Mouse (Mus musculus): ENCODE measurements around the gene Elf2. TPM values are rescaled to one million over a fixed set of nuclear protein-coding genes. Genes with fewer than 3 reads are reported as not detected.

Elf2 gene
- polyA plus RNA-seq, 1 experiment: 106 TPM

DNA sequence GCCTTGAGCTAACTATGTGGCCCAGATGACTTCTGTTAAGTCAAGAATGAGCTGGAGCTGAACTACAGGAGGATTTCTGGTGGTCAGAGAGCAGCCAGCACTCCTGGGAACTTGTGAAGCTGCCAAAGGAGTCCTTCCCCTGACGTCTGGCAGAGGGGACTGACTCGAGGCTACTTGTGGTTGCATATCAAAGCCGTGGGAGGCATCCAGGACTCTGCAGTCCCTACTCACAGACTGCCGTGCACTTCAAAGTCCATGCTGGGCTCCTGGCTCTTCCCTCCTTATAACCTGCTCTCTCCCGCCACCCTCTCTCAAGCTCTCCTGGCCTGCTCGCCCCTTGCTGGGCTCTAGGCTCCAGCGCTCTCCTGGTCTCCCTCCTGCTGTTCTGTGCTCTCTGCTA lies 30.4 kb downstream of the Elf2 start:
- H3K27me3 ChIP-seq (ENCODE audit: control insufficient read depth, insufficient read depth, low read length): no peaks in the 10 kb centered on the region
- no peak for TF ChIP-seq CTCF (IDR thresholded peaks at IDR 0.05; ENCODE audit: borderline replicate concordance, control insufficient read depth, extremely low read depth, insufficient read depth, low read length, poor library complexity)
- no peak for TF ChIP-seq POLR2A (IDR thresholded peaks at IDR 0.05; ENCODE audit: control insufficient read depth, extremely low read depth, insufficient read depth, low read length, poor library complexity)
- 68% methylated on average over 7 of the region's 7 CpGs for WGBS
- no peak overlapping the region for H3K4me3 ChIP-seq (ENCODE audit: control insufficient read depth, insufficient read depth, low read length)
- peaks cover 6% of the 10 kb centered on the region; the same call in 1 of the 2 replicates for H3K4me1 ChIP-seq (replicated peaks; ENCODE audit: control insufficient read depth, insufficient read depth, low read length)
- H3K36me3 ChIP-seq (ENCODE audit: control insufficient read depth, insufficient read depth, low read length): peaks cover 9% of the 10 kb centered on the region; the same call in 1 of the 2 replicates
- DNase-seq: no peak
- no peak overlapping the region for H3K27ac ChIP-seq (ENCODE audit: control insufficient read depth, insufficient read depth, low read length)

DNA sequence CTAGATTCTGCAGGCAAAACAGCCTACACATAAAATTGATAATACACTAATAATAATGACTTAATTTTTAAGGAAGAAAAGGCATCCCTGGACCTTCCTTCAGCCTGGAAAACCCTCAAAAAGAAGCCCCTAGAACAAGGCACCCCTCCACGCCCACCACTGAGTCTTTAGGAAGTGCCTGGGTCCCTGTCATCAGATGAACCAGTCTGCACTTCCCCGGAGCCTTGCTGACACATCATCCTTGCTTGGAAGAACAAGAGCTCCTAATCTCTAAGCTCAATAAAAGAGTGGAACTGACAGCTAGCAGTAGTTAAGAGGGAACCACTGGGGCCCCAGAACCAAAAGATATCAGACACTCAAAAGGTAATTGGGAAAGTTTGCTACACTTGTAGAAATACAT lies 33.8 kb downstream of the Elf2 start:
- Histone ChIP-seq H3K27ac (ENCODE audit: control insufficient read depth, insufficient read depth, low read length) (no peak overlapping the region), H3K36me3 (ENCODE audit: control insufficient read depth, insufficient read depth, low read length) (peaks cover 9% of the 10 kb centered on the region; the same call in 1 of the 2 replicates), H3K4me1 (replicated peaks; ENCODE audit: control insufficient read depth, insufficient read depth, low read length) (peaks cover 3% of the 10 kb centered on the region; the same call in 1 of the 2 replicates), H3K4me3 (ENCODE audit: control insufficient read depth, insufficient read depth, low read length) (no peak overlapping the region), H3K27me3 (ENCODE audit: control insufficient read depth, insufficient read depth, low read length) (no peaks in the 10 kb centered on the region)
- TF ChIP-seq CTCF (IDR thresholded peaks at IDR 0.05; ENCODE audit: borderline replicate concordance, control insufficient read depth, extremely low read depth, insufficient read depth, low read length, poor library complexity) (no peak), POLR2A (IDR thresholded peaks at IDR 0.05; ENCODE audit: control insufficient read depth, extremely low read depth, insufficient read depth, low read length, poor library complexity) (no peak)
- DNase-seq: no peak
- 94% methylated on average over 2 of the region's 2 CpGs for WGBS

- no peak for DNase-seq
- 94% methylated on average over 8 of the region's 8 CpGs for WGBS
- no peak for TF ChIP-seq POLR2A (IDR thresholded peaks at IDR 0.05; ENCODE audit: control insufficient read depth, extremely low read depth, insufficient read depth, low read length, poor library complexity)
- no peak for TF ChIP-seq CTCF (IDR thresholded peaks at IDR 0.05; ENCODE audit: borderline replicate concordance, control insufficient read depth, extremely low read depth, insufficient read depth, low read length, poor library complexity)
- Histone ChIP-seq H3K27ac (ENCODE audit: control insufficient read depth, insufficient read depth, low read length) (no peak overlapping the region), H3K4me3 (ENCODE audit: control insufficient read depth, insufficient read depth, low read length) (no peak overlapping the region), H3K27me3 (ENCODE audit: control insufficient read depth, insufficient read depth, low read length) (no peaks in the 10 kb centered on the region), H3K4me1 (replicated peaks; ENCODE audit: control insufficient read depth, insufficient read depth, low read length) (no peaks in the 10 kb centered on the region), H3K36me3 (ENCODE audit: control insufficient read depth, insufficient read depth, low read length) (peaks cover 9% of the 10 kb centered on the region; the same call in 1 of the 2 replicates)
Observed at GRCm38 (mm10) chr3:51305961-51306360, 34.5 kb downstream of the Elf2 start.

GRCm38 (mm10) chr3:51302971-51303476 lies 37.4 kb downstream of the Elf2 start:
- Histone ChIP-seq H3K4me3 (ENCODE audit: control insufficient read depth, insufficient read depth, low read length) (no peak overlapping the region), H3K36me3 (ENCODE audit: control insufficient read depth, insufficient read depth, low read length) (peaks cover 8% of the 10 kb centered on the region; the same call in 1 of the 2 replicates), H3K4me1 (replicated peaks; ENCODE audit: control insufficient read depth, insufficient read depth, low read length) (no peaks in the 10 kb centered on the region), H3K27ac (ENCODE audit: control insufficient read depth, insufficient read depth, low read length) (no peak overlapping the region), H3K27me3 (ENCODE audit: control insufficient read depth, insufficient read depth, low read length) (no peaks in the 10 kb centered on the region)
- WGBS: 78% methylated on average over 3 of the region's 3 CpGs
- TF ChIP-seq POLR2A (IDR thresholded peaks at IDR 0.05; ENCODE audit: control insufficient read depth, extremely low read depth, insufficient read depth, low read length, poor library complexity) (no peak), CTCF (IDR thresholded peaks at IDR 0.05; ENCODE audit: borderline replicate concordance, control insufficient read depth, extremely low read depth, insufficient read depth, low read length, poor library complexity) (no peak)
- no peak for DNase-seq

- Histone ChIP-seq H3K4me3 (ENCODE audit: control insufficient read depth, insufficient read depth, low read length) (no peak overlapping the region), H3K36me3 (ENCODE audit: control insufficient read depth, insufficient read depth, low read length) (peaks cover 9% of the 10 kb centered on the region; the same call in 1 of the 2 replicates), H3K27me3 (ENCODE audit: control insufficient read depth, insufficient read depth, low read length) (no peaks in the 10 kb centered on the region), H3K4me1 (replicated peaks; ENCODE audit: control insufficient read depth, insufficient read depth, low read length) (no peaks in the 10 kb centered on the region), H3K27ac (ENCODE audit: control insufficient read depth, insufficient read depth, low read length) (no peak overlapping the region)
- no peak for DNase-seq
- WGBS: 88% methylated on average over 6 of the region's 6 CpGs
- TF ChIP-seq CTCF (IDR thresholded peaks at IDR 0.05; ENCODE audit: borderline replicate concordance, control insufficient read depth, extremely low read depth, insufficient read depth, low read length, poor library complexity) (no peak), POLR2A (IDR thresholded peaks at IDR 0.05; ENCODE audit: control insufficient read depth, extremely low read depth, insufficient read depth, low read length, poor library complexity) (no peak)
Observed at GRCm38 (mm10) chr3:51301583-51301982, 38.9 kb downstream of the Elf2 start.

GRCm38 (mm10) chr3:51296790-51297189 lies 43.7 kb downstream of the Elf2 start:
- TF ChIP-seq CTCF (IDR thresholded peaks at IDR 0.05; ENCODE audit: borderline replicate concordance, control insufficient read depth, extremely low read depth, insufficient read depth, low read length, poor library complexity): no peak
- TF ChIP-seq POLR2A (IDR thresholded peaks at IDR 0.05; ENCODE audit: control insufficient read depth, extremely low read depth, insufficient read depth, low read length, poor library complexity): no peak
- Histone ChIP-seq H3K4me1 (replicated peaks; ENCODE audit: control insufficient read depth, insufficient read depth, low read length) (0 out of 2 replicates have a peak, but pooled peaks cover 2% of the 10 kb centered on the region), H3K27ac (ENCODE audit: control insufficient read depth, insufficient read depth, low read length) (no peak overlapping the region), H3K27me3 (ENCODE audit: control insufficient read depth, insufficient read depth, low read length) (no peaks in the 10 kb centered on the region), H3K4me3 (ENCODE audit: control insufficient read depth, insufficient read depth, low read length) (no peak overlapping the region), H3K36me3 (ENCODE audit: control insufficient read depth, insufficient read depth, low read length) (peaks cover 5% of the 10 kb centered on the region; the same call in 1 of the 2 replicates)
- no peak for DNase-seq
- WGBS: 84% methylated on average over 1 of the region's 1 CpGs

Measured in thymus, adult 2 months (tissue).